Mouse (Mus musculus): ENCODE measurements around the gene Pakap. TPM values are rescaled to one million over a fixed set of nuclear protein-coding genes. Genes with fewer than 3 reads are reported as not detected.

Pakap gene
- polyA plus RNA-seq, 1 experiment: 0.78 TPM

DNA sequence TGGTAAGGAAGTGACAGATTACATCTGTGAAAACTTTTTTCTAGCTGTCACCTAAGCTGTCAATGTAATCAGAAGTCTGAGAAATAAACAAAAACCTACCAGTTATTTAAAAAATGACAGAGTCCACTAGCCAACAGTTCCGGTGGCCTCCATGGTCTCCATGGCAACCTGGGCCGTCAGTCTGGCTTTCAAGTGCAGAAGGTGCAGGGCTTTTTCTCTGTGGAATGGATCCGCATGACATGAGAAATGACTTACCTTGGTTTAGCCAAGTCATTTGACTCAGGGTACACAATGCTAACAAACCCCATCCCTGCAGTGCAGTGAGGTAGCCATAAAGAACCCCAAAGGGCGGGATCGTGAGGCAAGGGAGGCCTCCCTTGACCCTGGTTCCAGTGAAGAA lies 354.2 kb downstream of the Pakap start:
- peaks cover 5% of the 10 kb centered on the region; the same call in 1 of the 2 replicates for H3K4me1 ChIP-seq (ENCODE audit: control insufficient read depth, insufficient read depth, low read length)
- no peaks in the 10 kb centered on the region for H3K27me3 ChIP-seq (replicated peaks; ENCODE audit: control insufficient read depth, insufficient read depth, low read length)
- WGBS: 58% methylated on average over 5 of the region's 5 CpGs
- no peak for DNase-seq
- TF ChIP-seq CTCF (conservative IDR thresholded peaks at IDR 0.05; ENCODE audit: insufficient read depth, insufficient read length, low read depth, low read length) (no peak), POLR2A (IDR thresholded peaks at IDR 0.05; ENCODE audit: low read depth, low read length) (no peak)
- H3K4me3 ChIP-seq (ENCODE audit: insufficient read depth, low read depth, low read length): no peak overlapping the region
- H3K36me3 ChIP-seq (ENCODE audit: control insufficient read depth, insufficient read depth, low read length): no peaks in the 10 kb centered on the region
- H3K27ac ChIP-seq (ENCODE audit: insufficient read depth, low read depth, low read length): no peak overlapping the region

DNA sequence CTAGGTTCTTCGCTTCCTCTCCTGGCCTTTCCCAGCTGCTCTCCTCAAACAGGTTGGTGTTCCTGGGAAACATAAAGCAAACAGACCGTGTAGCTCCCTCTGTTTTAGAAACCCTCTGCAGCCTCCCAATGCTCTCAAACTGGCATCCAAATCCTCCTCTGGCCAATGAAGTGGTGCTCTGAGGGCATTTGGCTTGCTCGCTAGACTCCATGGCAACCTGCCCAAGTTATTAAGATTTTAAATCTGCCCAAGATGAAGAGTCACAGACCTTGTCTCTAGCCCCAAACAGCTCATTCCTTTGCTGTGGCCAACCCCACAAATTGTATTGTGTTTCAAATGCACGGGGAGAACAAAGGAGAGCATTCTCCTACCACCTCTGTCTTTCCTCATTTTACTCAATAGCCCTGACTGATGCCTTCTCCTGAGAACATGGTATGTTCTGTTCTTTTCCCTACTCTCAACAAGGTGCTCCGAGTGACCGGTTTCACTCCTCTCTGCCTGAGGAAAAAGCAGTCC lies 356.6 kb downstream of the Pakap start:
- Histone ChIP-seq H3K4me3 (ENCODE audit: insufficient read depth, low read depth, low read length) (no peak overlapping the region), H3K36me3 (ENCODE audit: control insufficient read depth, insufficient read depth, low read length) (no peaks in the 10 kb centered on the region), H3K27me3 (replicated peaks; ENCODE audit: control insufficient read depth, insufficient read depth, low read length) (no peaks in the 10 kb centered on the region), H3K27ac (ENCODE audit: insufficient read depth, low read depth, low read length) (no peak overlapping the region), H3K4me1 (ENCODE audit: control insufficient read depth, insufficient read depth, low read length) (no peaks in the 10 kb centered on the region; the same call in 1 of the 2 replicates)
- no peak for DNase-seq
- no peak for TF ChIP-seq CTCF (conservative IDR thresholded peaks at IDR 0.05; ENCODE audit: insufficient read depth, insufficient read length, low read depth, low read length)
- no peak for TF ChIP-seq POLR2A (IDR thresholded peaks at IDR 0.05; ENCODE audit: low read depth, low read length)
- 67% methylated on average over 6 of the region's 6 CpGs for WGBS

DNA sequence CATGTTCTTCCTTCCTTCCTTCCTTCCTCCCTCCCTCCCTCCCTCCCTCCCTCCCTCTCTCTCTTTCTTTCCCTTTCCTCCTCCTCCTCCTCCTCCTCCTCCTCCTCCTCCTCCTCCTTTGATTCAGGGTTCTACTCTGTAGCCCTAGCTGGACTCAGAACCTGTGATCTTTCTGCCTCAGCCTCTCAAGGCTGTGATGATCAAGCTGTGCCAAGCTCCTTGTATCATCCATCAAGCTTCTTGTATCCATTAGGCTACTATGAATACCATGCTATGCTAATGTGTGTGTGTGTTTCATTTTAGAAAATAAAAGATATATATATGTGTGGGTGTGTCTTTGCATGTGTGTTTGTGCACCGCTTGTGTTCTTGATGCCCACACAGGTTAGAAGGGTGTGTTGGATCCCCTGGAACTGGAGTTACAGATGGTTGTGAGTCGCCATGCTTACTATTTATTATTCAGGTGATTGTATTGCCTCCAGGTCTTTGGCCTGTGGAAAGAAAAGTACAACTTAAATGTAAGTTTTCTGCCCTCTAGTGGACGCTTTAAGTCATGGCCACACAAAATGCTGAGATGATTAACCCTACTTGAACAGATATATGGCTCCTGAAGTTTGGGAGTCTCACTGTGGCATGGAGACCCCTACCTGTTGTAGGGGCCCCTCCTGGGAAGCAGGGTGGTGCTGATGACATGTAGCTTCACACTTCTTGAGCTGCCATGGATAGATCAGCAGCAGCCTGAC lies 359.7 kb downstream of the Pakap start:
- Histone ChIP-seq H3K27me3 (replicated peaks; ENCODE audit: control insufficient read depth, insufficient read depth, low read length) (no peaks in the 10 kb centered on the region), H3K27ac (ENCODE audit: insufficient read depth, low read depth, low read length) (no peak overlapping the region), H3K4me1 (ENCODE audit: control insufficient read depth, insufficient read depth, low read length) (no peaks in the 10 kb centered on the region; the same call in 1 of the 2 replicates), H3K4me3 (ENCODE audit: insufficient read depth, low read depth, low read length) (no peak overlapping the region), H3K36me3 (ENCODE audit: control insufficient read depth, insufficient read depth, low read length) (no peaks in the 10 kb centered on the region)
- 24% methylated on average over 3 of the region's 3 CpGs for WGBS
- peak; percentile 62 for DNase-seq
- TF ChIP-seq CTCF (conservative IDR thresholded peaks at IDR 0.05; ENCODE audit: insufficient read depth, insufficient read length, low read depth, low read length): 0 out of 2 replicates have a peak, but pooled peaks have one; percentile 15
- TF ChIP-seq POLR2A (IDR thresholded peaks at IDR 0.05; ENCODE audit: low read depth, low read length): no peak

DNA sequence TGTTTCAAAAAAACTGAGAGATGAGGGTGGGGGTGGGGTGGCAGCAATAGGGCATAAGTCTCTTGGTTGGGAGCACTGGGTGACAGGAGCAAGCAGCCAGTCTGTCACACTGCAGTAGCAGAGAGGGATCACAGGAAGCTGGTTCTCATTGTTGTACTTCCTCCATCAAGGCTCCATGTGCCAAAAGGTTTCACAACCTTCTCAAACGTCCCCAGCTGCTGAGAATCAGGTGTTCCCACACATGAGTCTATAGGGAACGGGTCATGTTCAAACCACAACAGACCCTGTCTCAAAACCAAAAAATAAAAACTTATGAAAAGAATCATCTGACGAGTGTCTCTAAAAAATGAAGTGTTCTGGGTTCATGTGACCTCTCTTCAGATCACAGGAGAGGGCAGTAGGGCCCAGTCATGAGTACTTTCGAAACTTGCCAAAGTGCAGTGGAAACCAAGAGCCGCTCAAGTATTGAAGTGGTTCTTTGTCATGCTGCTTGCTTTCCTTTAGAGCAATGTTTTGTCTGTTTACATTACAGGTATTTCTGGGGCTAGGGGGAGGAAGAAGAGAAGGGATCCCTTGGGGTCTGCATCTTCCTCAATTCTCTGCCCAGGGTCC lies 362.7 kb downstream of the Pakap start:
- TF ChIP-seq POLR2A (IDR thresholded peaks at IDR 0.05; ENCODE audit: low read depth, low read length) (no peak), CTCF (conservative IDR thresholded peaks at IDR 0.05; ENCODE audit: insufficient read depth, insufficient read length, low read depth, low read length) (no peak)
- no peak for DNase-seq
- no peak overlapping the region for H3K27ac ChIP-seq (ENCODE audit: insufficient read depth, low read depth, low read length)
- H3K27me3 ChIP-seq (replicated peaks; ENCODE audit: control insufficient read depth, insufficient read depth, low read length): no peaks in the 10 kb centered on the region
- 60% methylated on average over 5 of the region's 5 CpGs for WGBS
- H3K36me3 ChIP-seq (ENCODE audit: control insufficient read depth, insufficient read depth, low read length): no peaks in the 10 kb centered on the region
- H3K4me3 ChIP-seq (ENCODE audit: insufficient read depth, low read depth, low read length): no peak overlapping the region
- no peaks in the 10 kb centered on the region; the same call in 1 of the 2 replicates for H3K4me1 ChIP-seq (ENCODE audit: control insufficient read depth, insufficient read depth, low read length)

DNA sequence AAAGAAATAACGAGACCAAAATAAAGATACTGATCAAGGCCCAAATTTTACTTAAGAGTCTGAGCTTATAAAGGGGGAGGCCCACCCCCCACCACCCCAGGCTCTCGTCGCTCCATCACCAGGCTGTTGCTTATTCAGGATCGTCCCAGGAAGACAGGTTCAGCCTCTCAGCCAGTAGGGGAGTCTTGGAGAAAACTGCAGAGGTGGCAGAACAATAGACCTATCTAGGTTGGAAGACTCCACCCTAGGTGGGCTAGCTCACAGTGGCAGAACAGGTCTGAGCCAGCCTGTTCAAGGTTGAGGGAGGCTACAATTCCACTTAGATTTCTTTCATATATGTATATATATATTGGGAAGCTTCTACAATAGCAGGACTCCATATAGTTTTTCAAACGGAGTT lies 366.2 kb downstream of the Pakap start:
- 80% methylated on average over 5 of the region's 5 CpGs for WGBS
- no peak for TF ChIP-seq CTCF (conservative IDR thresholded peaks at IDR 0.05; ENCODE audit: insufficient read depth, insufficient read length, low read depth, low read length)
- TF ChIP-seq POLR2A (IDR thresholded peaks at IDR 0.05; ENCODE audit: low read depth, low read length): no peak
- Histone ChIP-seq H3K36me3 (ENCODE audit: control insufficient read depth, insufficient read depth, low read length) (no peaks in the 10 kb centered on the region), H3K4me1 (ENCODE audit: control insufficient read depth, insufficient read depth, low read length) (no peaks in the 10 kb centered on the region), H3K27ac (ENCODE audit: insufficient read depth, low read depth, low read length) (no peak overlapping the region), H3K27me3 (replicated peaks; ENCODE audit: control insufficient read depth, insufficient read depth, low read length) (no peaks in the 10 kb centered on the region), H3K4me3 (ENCODE audit: insufficient read depth, low read depth, low read length) (no peak overlapping the region)
- no peak for DNase-seq

DNA sequence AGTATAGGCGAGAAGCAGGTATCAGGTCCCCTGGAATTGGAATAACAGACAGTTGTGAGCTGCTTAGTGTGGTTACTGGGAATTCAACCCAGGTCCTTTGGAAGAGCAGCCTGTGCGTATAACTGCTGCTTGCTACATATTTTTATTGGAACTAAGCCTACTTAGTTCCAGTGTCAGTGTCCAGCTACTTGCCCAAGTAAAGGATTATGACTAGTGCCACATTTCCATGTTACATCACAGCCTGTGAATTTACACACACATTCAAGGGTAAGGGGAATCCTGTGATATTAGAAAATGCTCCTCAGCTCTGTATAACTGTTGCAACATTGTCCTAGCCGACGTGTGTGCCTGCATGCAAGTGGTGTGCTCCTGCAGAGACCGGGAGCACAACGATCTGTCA lies 369.3 kb downstream of the Pakap start:
- Histone ChIP-seq H3K27ac (ENCODE audit: insufficient read depth, low read depth, low read length) (no peak overlapping the region), H3K4me3 (ENCODE audit: insufficient read depth, low read depth, low read length) (no peak overlapping the region), H3K36me3 (ENCODE audit: control insufficient read depth, insufficient read depth, low read length) (no peaks in the 10 kb centered on the region), H3K4me1 (ENCODE audit: control insufficient read depth, insufficient read depth, low read length) (no peaks in the 10 kb centered on the region), H3K27me3 (replicated peaks; ENCODE audit: control insufficient read depth, insufficient read depth, low read length) (no peaks in the 10 kb centered on the region)
- TF ChIP-seq CTCF (conservative IDR thresholded peaks at IDR 0.05; ENCODE audit: insufficient read depth, insufficient read length, low read depth, low read length) (no peak), POLR2A (IDR thresholded peaks at IDR 0.05; ENCODE audit: low read depth, low read length) (no peak)
- WGBS: 84% methylated on average over 6 of the region's 6 CpGs
- DNase-seq: no peak

DNA sequence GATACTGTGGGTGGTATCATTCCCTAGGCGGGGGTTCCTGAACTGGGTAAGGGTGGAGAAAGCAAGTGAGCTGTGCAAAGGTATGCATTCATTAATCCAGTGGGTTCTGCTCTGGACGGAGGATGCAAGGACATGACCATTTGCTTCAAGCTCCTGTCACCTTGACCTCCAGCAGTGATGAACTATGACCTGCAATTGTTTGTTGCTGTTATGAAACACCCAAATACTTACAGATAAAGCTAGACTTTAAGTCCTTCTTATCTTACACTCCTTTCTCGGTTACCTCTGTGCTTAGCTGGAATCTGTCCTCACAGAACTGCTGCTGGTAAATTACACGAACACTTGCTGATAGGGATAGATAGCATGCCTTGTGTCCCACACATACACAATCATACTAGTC lies 372.7 kb downstream of the Pakap start:
- Histone ChIP-seq H3K27ac (ENCODE audit: insufficient read depth, low read depth, low read length) (no peak overlapping the region), H3K36me3 (ENCODE audit: control insufficient read depth, insufficient read depth, low read length) (peaks cover 5% of the 10 kb centered on the region), H3K4me1 (ENCODE audit: control insufficient read depth, insufficient read depth, low read length) (no peaks in the 10 kb centered on the region), H3K4me3 (ENCODE audit: insufficient read depth, low read depth, low read length) (no peak overlapping the region), H3K27me3 (replicated peaks; ENCODE audit: control insufficient read depth, insufficient read depth, low read length) (no peaks in the 10 kb centered on the region)
- 79% methylated on average over 4 of the region's 4 CpGs for WGBS
- no peak for TF ChIP-seq CTCF (conservative IDR thresholded peaks at IDR 0.05; ENCODE audit: insufficient read depth, insufficient read length, low read depth, low read length)
- TF ChIP-seq POLR2A (IDR thresholded peaks at IDR 0.05; ENCODE audit: low read depth, low read length): no peak
- no peak for DNase-seq
